Mouse (Mus musculus): ENCODE results near the gene Tefm.

DNA sequence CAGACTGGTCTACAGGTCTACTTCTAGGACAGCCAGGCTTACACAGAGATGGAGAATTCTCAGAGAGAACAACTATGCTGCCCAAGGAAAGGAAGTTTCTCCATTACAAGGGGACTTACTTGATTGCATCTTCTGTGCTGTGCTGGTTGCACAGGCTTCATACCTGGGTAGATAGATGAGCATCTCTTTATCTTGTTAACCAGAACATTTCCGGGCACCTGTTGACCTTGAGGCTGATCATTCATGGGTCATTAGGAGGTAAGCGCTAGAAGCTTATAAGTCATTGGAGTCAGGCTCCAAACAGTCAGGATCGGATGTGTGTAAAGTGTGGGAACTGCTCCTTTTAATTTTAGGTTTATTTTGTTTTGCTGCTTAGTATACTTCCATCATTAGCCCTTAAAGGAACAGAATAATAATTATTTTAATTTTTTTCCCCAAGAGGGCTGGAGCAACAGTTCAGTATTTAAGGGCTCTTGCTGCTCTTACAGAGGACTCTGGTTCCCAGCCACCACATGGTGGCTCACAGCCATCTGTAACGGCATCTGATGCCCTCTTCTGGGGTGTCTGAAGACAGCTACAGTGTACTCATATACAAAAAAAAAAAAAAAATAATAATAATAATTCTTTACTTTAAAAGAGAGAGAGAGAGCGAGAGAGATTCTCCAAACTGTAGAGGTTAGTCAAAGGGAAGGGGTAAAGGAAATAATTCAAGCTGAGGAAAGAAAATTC, 39.2 kb upstream of the Tefm start:
- TF ChIP-seq CTCF (IDR thresholded peaks at IDR 0.05; ENCODE audit: insufficient read depth, low read depth, low read length) (no peak), POLR2A (IDR thresholded peaks at IDR 0.05; ENCODE audit: insufficient read depth, low read depth, low read length) (no peak)
